Mouse (Mus musculus) right cerebral cortex, postnatal 25 days (tissue): Measurements from ENCODE around the gene Mydgf.

ENCODE experiments used
- DNase-seq: peaks from one replicate; pipeline ENCODE4 v3.0.0; 2022

Mydgf gene

DNA sequence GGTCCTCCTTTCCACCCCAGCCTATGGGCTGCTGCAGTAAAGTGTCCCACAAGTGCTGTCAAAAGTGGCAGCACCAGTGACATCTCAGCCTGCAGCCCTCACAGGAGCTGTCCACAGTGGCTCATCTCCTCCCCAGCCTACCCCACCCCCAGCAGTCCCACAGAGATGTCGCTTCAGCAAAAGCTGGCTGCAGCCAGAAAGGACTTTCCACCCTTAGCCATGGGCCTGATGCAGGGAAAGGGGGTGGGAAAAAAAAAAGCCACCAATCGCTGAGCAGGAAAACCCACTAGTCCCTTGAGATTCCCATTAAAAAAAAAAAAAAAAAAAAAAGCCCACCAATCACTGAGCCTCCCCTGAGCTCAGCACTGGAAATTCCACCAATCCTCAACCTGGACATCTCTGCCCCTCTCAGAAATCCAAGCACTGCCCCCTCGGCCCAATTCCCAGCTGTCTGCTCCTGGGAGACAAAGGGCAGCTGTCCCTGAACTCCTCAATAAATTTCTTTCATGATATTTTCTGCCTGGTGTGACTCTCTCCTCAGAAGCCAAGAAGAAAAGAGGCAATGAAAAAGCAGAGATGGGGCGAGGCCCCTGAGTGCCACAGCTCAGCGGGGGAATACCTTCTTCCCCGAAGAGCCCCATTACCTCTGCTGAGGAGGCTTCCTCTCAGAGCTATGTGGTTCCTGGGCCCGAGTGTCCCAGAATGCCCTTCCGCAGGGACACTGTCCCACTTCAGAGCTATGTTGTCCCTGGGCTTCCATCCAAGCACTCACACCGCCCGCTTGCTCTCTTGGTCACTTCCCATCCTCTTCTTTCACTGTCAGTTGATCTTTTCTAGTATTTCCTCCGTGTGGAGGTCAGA lies 1.8 kb upstream of the Mydgf start:
- peak; percentile 21 for DNase-seq

GRCm38 (mm10) chr17:56182975-56183657 lies 604 bp downstream of the Mydgf start:
- DNase-seq: no peak

DNA sequence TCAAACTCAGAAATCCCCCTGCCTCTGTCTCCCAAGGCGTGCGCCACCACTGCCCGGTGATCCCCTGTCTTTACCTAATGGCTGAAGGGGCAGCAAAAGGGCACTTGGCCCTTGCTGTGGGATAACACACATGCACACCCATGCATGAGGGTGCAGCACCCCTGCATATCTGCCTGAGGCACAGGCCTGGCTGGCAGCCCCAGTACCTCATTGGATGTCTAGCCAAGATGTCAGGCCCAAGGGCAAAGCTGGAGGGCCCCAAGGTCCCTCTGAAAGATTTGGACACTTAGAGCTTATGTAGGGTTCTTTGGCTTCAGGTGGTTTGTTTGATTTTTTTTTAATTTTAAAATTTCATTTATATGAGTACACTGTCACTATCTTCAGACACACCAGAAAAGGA lies 8.3 kb downstream of the Mydgf start:
- DNase-seq: no peak

DNA sequence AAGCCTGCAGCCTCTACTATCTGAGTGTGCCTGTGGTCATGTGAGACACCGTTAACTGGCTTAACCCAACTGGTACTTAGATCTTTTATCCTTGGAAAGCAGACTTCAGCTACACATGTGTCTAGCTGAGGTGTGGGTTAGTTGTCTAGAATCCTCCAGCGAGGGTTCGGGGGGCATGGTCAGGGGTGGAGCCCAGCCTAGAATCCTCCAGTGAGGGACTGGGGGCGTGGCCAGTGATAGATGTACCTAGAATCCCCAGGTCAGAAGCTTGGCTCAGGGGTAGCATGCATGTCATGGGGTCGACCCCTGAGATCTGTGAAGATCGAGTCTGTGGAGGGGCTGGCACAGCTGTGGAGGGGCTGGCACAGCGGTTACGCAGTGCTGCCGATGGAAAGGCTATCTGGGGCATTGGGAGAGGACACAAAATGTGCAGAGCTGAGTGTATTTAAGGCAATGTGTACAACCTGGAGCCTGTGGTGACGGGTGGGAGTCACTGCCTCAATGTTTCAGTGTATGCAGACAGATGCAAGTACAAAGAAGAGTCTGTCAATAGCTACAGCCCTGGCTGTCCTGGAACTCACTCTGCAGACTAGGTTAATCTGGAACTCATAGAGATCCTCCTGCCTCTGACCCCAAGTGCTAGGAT lies 10.2 kb downstream of the Mydgf start:
- DNase-seq: no peak

DNA sequence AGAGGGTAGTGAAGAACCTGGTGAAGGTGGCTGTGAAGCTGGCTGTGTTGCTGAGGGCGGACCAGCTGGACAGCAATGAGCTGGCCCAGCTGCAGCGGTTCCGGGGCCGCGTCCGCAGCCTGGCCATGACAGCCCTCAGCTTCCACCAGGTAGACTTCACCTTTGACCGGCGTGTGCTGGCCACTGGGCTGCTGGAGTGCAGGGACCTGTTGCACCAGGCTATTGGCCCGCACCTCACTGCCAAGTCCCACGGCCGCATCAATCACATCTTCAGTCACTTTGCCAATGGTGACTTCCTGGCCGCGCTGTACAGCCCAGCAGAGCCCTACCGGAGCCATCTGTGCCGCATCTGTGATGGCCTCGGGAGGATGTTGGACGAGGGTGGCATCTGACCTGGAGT lies 11.8 kb downstream of the Mydgf start:
- DNase-seq: no peak

DNA sequence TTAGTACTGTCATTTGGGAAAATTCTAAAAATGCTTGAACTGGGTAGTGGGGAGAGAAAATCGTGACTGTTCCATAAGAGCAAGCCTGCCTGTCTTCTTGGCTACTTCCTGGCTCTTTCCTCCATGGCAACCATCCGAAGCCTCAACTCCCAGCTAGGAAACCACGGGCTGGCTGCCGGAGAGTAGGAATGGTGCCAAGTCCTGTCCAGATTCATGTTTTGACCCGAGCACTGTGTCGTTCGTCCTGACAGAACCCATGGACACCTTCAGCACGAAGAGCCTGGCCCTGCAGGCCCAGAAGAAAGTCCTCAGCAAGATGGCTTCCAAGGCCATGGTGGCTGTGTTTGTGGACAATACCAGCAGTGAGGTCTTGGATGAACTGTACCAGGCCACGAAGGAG lies 12.3 kb downstream of the Mydgf start:
- DNase-seq: no peak

- no peak for DNase-seq
These were observed 13.1 kb downstream of the Mydgf start for GRCm38 (mm10) chr17:56170636-56171035.

GRCm38 (mm10) chr17:56169830-56170229 lies 13.9 kb downstream of the Mydgf start:
- DNase-seq: no peak

DNA sequence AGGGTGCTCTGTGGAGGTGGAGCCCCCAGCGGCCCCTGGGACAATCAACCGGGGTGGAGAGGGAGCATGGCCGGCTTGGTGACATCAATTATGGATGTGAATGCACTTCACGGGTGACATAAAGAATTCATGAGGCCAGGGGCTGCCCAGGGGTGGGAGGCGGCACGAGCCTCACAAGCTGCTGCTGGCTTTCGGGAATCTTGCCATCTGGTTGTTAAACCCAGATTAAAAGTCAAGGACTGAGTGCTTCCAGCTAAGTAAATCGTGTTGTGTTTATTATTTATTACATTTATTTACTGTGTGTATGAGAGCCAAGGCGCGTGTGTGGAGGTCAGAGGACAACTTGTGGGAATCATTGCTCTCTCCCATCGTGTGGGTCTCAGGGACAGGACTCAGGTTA lies 18.0 kb downstream of the Mydgf start:
- no peak for DNase-seq

- DNase-seq: no peak
These were observed 19.2 kb downstream of the Mydgf start for GRCm38 (mm10) chr17:56164510-56164909.

GRCm38 (mm10) chr17:56163523-56164102 lies 20.1 kb downstream of the Mydgf start:
- no peak for DNase-seq

DNA sequence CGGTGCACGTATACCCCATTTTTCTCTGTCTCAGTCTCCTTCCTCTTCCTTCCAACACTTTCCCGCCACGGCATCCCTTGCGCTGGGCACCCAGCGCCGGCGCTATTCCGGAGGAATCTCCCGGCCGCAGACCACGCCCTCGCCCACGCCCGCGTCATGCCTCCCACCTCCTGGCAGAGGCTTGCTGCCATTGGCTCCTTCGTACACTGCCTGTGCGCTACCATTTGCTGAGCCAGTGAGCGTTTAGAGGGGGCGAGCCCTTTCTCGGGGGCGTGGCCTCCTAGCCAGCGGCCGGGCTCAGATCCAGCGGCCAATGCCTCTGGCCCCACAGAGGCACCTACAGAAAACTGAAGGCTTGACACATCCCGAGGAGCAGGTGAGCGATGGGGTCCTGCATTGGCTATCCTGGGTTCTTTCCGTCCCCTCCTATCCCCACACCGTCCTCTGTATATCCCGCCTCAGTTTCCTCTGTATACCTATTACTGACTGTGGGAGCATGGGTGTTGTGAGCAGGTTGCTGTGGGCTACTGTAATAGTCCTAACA lies 21.4 kb downstream of the Mydgf start, which contains the start of gene Tnfaip8l1:
Gene Tnfaip8l1 (plus strand): TSS at position 247 of the 544 bp plus-strand sequence.
- DNase-seq: peak; percentile 95

DNA sequence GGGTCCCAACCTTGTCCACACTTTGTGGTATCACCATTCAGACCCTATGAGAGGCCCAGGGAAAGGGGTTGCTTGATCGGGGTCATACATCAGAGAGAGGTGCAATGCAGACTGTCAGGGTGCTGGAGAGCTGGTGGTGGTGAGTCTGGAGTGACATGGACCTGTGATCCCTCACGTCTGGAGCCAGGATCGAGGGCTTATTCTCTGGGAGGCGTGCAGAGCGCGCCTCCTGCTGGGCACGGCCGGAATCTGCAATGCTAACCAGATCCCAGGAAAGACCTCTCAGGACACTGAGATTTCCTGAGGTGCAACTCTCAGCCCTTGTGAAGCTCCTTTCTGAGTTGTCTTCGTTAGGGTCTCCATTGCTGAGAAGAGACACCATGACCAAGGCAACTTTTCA lies 24.0 kb downstream of the Mydgf start:
- DNase-seq: no peak

DNA sequence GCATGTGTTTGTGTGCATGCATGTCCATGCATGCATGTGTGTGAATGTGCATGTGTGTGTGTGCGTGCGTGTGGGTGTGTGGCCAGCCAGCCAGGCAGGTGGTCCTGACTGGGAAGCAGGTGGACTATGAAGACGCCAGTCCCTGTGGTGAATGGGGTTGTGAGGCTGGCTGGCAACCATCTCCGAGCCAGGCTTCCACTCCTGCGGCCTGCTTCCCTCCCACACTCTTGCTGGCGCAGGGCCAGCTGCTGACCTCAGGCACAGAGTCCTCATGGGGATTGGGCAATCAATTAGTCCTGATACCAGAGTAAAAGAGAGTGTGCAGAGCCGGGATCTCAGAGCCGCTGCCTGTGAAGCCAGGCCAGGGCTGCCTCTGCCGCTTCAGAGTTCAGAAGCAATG lies 30.1 kb downstream of the Mydgf start:
- DNase-seq: no peak

GRCm38 (mm10) chr17:56149897-56150296 lies 33.8 kb downstream of the Mydgf start:
- no peak for DNase-seq

DNA sequence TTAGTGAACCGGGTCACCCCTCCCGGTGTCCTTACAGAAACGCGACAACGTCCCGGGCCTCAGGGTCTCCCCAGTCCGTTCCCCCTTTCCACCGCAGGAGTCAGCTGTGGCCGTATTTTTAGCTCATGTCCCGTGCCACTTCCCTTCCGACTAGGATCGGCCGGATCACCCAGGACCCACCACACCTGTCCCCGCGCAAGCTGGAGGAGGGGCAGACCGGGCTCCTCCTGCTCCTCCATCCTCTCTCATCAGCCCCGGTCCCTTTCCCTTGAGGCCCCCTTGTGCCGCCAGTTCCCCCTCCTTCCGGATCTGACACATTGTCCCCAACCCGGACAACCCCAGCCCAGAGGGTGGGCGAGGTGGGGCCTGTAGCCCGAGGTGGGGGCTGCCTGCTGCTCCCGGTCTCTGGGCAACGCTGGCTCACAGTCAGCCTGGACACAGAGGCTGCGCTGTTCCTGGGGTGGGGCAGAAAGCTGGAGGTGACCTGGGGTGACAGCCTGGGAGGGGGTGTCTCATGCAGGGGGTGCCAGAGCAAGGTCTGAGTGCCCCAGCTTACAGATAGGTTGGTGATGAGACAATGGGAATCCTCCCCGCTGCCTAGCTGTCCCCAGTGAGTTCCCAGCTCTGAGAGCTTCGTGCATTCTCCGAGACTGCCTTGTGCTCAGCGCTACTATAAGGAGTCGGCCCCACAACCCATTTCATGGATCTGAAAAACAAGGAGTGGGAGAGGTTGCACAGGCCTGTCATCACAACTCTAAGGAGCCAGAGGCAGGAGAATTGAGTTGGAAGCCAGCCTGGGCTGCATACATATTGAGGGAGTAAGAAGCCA lies 34.7 kb downstream of the Mydgf start:
- no peak for DNase-seq

GRCm38 (mm10) chr17:56148280-56148679 lies 35.4 kb downstream of the Mydgf start:
- no peak for DNase-seq

- no peak for DNase-seq
These were observed 36.3 kb downstream of the Mydgf start for GRCm38 (mm10) chr17:56147420-56147819.

GRCm38 (mm10) chr17:56146131-56146530 lies 37.6 kb downstream of the Mydgf start:
- no peak for DNase-seq

GRCm38 (mm10) chr17:56144546-56144945 lies 39.2 kb downstream of the Mydgf start:
- no peak for DNase-seq

DNA sequence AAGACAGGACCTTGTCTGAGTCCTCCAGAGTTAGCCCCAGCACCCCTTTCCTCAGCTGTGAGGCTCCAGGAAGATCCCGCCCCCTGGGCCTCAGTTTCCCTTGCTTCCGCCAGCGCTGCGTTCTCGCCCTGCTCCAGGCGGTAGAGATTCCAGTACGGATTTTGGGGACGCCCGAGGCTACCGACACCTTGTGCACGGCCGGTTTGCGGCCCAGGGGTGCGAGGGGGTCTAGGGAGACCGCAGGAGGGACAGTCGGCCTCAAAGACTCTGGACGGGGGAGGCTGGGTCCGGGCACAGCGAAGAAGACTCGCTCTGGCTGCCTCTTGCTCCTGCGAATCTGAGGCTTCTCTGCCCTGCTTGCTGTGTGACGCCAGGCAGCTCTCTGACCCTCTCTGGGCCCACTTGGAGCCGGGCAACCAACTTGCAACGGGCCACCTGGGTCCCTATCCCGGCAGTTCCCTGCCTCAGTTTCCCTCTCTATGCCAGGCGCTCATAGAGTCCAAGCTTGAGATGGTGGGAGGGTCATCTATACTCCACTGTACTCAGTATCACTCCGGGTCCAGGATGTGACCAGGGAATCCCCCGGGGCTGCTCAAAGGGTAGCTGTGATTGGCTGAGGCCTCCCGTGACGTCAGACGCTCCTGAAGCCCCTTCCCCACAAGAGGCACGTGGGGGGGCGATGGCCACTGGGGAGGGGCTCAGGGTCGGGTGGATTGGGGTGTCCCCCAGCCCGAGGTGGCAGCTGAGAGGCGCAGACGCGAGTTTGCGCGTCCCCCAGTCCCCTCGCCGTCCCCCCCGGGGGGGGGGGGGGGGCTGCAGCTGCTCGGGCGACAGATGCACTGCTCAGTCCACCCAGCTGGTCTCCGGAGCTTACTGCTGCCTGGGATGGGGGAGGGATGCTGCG lies 41.8 kb downstream of the Mydgf start:
- peak; percentile 71 for DNase-seq
